Mouse (Mus musculus): ENCODE data around the gene Scnn1a.

DNA sequence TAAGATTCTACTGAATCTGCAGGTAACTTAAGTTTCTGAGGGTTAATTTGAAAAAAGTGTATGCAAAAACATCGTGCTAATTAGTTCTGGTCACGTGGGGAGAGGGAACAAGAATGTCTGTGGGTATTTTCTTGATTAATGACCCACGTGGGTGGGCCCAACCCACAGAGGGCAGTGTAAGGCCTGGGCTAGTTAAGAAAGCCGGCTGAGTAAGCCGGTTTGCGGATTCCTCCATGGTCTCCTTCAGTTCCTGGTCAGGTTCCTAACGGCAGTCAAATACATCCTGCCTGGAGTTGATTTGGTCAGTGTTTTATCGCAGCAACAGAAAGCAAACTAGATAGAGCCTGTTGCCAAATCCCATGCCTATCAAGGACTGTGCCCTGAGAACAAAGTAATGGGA is 36.2 kb upstream of the Scnn1a start:
- TF ChIP-seq CTCF (IDR thresholded peaks at IDR 0.05; ENCODE audit: low read depth) = no peak
- no peak for TF ChIP-seq EP300 (IDR thresholded peaks at IDR 0.05; ENCODE audit: low read depth)

Data from heart, postnatal 0 days (tissue).